17 mouse cellular contexts compared by ENCODE assay signal in the genomic region with DNA sequence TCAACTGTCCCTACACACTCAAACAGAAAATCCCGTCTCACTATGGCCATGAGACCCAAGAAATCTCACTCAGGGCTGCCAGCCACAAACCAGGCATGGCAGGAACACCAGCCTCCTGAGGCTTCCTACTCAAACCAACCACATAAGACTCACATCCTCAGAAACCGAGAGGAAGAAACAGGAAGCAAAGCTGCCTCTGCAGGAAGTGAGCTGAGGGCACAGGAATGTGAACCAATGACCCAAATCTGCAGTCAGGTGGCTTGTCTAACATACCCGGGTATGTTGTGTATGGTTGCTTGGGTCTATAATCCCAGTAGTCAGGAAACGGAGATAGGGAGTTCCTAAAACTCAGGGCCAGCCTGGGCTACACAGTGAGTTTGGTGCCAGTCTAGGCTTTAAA. TPM values are rescaled to one million over a fixed set of nuclear protein-coding genes. Genes with fewer than 3 reads are reported as not detected.
DNase-seq lines count a peak whose midpoint lies in the region; ATAC-seq and TF ChIP-seq lines count a peak whose summit lies in the region.
"Had no signal": no experiment of that assay in that cellular context is flagged by ENCODE, and none has a peak within 500 bp of the region (broad histone marks: within the 10 kb centered on the region; RNA-seq: fewer than 3 reads in every experiment).

No protein-coding gene starts in this region.

- DNase-seq in heart, embryonic 10.5 days (ENCODE audit: low spot score) = peak; percentile 66
- no peak for DNase-seq in heart, postnatal 25 days (ENCODE audit: low spot score)
- peak; percentile 17 for DNase-seq in liver, postnatal 0 days
- no peak for DNase-seq in liver
- DNase-seq in A20 (ENCODE audit: low read depth, low spot score) = peak; percentile 23
- peak; percentile 8 for DNase-seq in embryonic facial prominence, embryonic 11.5 days (ENCODE audit: low spot score)
- DNase-seq in gastrocnemius, adult 8-10 months (ENCODE audit: low spot score in 2 of 2) = no peak
- DNase-seq in gastrocnemius, postnatal 36 days = no peak
- DNase-seq: heart, postnatal 36 days; thymus, adult 2 months had no signal

- H3K4me2 ChIP-seq in liver, postnatal 0 days (ENCODE audit: low read depth, low read length) = no peak overlapping the region
- H3K4me2 ChIP-seq in embryonic facial prominence, embryonic 11.5 days (ENCODE audit: low read depth, low read length) = no peak overlapping the region
- H3K4me2 ChIP-seq: embryonic facial prominence, embryonic 15.5 days; forebrain, embryonic 13.5 days; limb, embryonic 15.5 days had no signal

- H3K36me3 ChIP-seq in heart, embryonic 10.5 days = peaks cover 54% of the 10 kb centered on the region
- H3K36me3 ChIP-seq in liver, postnatal 0 days (replicated peaks; ENCODE audit: insufficient read depth, low read length) = peaks cover 16% of the 10 kb centered on the region
- peaks cover 13% of the 10 kb centered on the region for H3K36me3 ChIP-seq in embryonic facial prominence, embryonic 11.5 days (replicated peaks; ENCODE audit: control insufficient read depth, insufficient read depth, low read depth, low read length)

- peaks cover 14% of the 10 kb centered on the region; the same call in 1 of the 2 replicates for H3K27me3 ChIP-seq in heart, embryonic 10.5 days (ENCODE audit: insufficient read depth, poor library complexity, severe bottlenecking)
- H3K27me3 ChIP-seq in liver, postnatal 0 days (ENCODE audit: insufficient read depth, low read length) = no peaks in the 10 kb centered on the region
- H3K27me3 ChIP-seq in embryonic facial prominence, embryonic 11.5 days (ENCODE audit: control insufficient read depth, insufficient read depth, low read length) = no peaks in the 10 kb centered on the region
- H3K27me3 ChIP-seq: embryonic facial prominence, embryonic 15.5 days; limb, embryonic 15.5 days had no signal

- 61% methylated on average over 4 of the region's 4 CpGs for WGBS in heart, embryonic 10.5 days
- whole genome bisulfite sequencing in liver, postnatal 0 days (ENCODE audit: insufficient replicate concordance) = 24% methylated on average over 4 of the region's 4 CpGs
- WGBS in embryonic facial prominence, embryonic 11.5 days = 70% methylated on average over 4 of the region's 4 CpGs

- no peak overlapping the region for H3K9ac ChIP-seq in liver, postnatal 0 days (replicated peaks)
- no peak overlapping the region for H3K9ac ChIP-seq in embryonic facial prominence, embryonic 11.5 days (replicated peaks; ENCODE audit: low read length)
- H3K9ac ChIP-seq: embryonic facial prominence, embryonic 15.5 days; forebrain, embryonic 13.5 days; limb, embryonic 15.5 days had no signal

- ATAC-seq in liver, postnatal 0 days = peak; percentile 16; the same call in 1 of the 2 replicates
- no peak for ATAC-seq in embryonic facial prominence, embryonic 11.5 days (replicated peaks; ENCODE audit: insufficient number of reproducible peaks, low FRiP score, low TSS enrichment, low read depth)
- ATAC-seq: forebrain, embryonic 13.5 days had no signal

- no peak overlapping the region for H3K27ac ChIP-seq in heart, embryonic 10.5 days
- no peak overlapping the region for H3K27ac ChIP-seq in liver, postnatal 0 days (ENCODE audit: low read depth)
- no peak overlapping the region for H3K27ac ChIP-seq in embryonic facial prominence, embryonic 11.5 days (replicated peaks; ENCODE audit: low read depth, low read length)
- H3K27ac ChIP-seq: embryonic facial prominence, embryonic 15.5 days; forebrain, embryonic 13.5 days; limb, embryonic 15.5 days had no signal

- H3K4me1 ChIP-seq in heart, embryonic 10.5 days = peaks cover 2% of the 10 kb centered on the region
- peaks cover 5% of the 10 kb centered on the region for H3K4me1 ChIP-seq in liver, postnatal 0 days (ENCODE audit: insufficient read depth)
- H3K4me1 ChIP-seq in embryonic facial prominence, embryonic 11.5 days (ENCODE audit: control insufficient read depth, insufficient read depth, low read length) = no peaks in the 10 kb centered on the region

- no peak for TF ChIP-seq EP300 in liver, postnatal 0 days (IDR thresholded peaks at IDR 0.05; ENCODE audit: low read depth)

- no peak overlapping the region for H3K4me3 ChIP-seq in heart, embryonic 10.5 days
- H3K4me3 ChIP-seq in liver, postnatal 0 days (ENCODE audit: low read depth, low read length) = no peak overlapping the region
- H3K4me3 ChIP-seq in embryonic facial prominence, embryonic 11.5 days (ENCODE audit: low read depth, low read length) = no peak overlapping the region
- H3K4me3 ChIP-seq: embryonic facial prominence, embryonic 15.5 days; forebrain, embryonic 13.5 days; limb, embryonic 15.5 days; megakaryocyte, embryonic 14.5 days; myocyte had no signal

- H3K9me3 ChIP-seq in heart, embryonic 10.5 days = no peaks in the 10 kb centered on the region
- H3K9me3 ChIP-seq in liver, postnatal 0 days (ENCODE audit: low read length) = no peaks in the 10 kb centered on the region
- H3K9me3 ChIP-seq in embryonic facial prominence, embryonic 11.5 days (replicated peaks; ENCODE audit: control insufficient read depth, low read length) = no peaks in the 10 kb centered on the region
- H3K9me3 ChIP-seq: embryonic facial prominence, embryonic 15.5 days; forebrain, embryonic 13.5 days; limb, embryonic 15.5 days; megakaryocyte, embryonic 14.5 days had no signal

- intact Hi-C loops in heart, postnatal 25 days (cut with DNase I) = no loop called here
- intact Hi-C loops in gastrocnemius, postnatal 36 days (cut with DNase I) = no loop called here

- TF ChIP-seq CTCF in liver, postnatal 0 days (IDR thresholded peaks at IDR 0.05; ENCODE audit: low read depth) = no peak

RNA-seq across cellular contexts. Expression of gene Plpp2, which starts 5.3 kb away (rescaled TPM):
- polyA plus RNA-seq in heart, embryonic 10.5 days (2016; fragmentation: Nextera tagmentation; extraction: Ambion mirVana) = 16.8 and 24.1 TPM in 2 replicates
- total RNA-seq in heart, postnatal 25 days (2021) = 1 to 10 TPM; 2.7 to 2.9 TPM
- 32.7 and 38.8 TPM in 2 replicates for polyA plus RNA-seq in liver, postnatal 0 days (2015; fragmentation: Nextera tagmentation; extraction: Ambion mirVana)
- polyA plus RNA-seq in embryonic facial prominence, embryonic 11.5 days (2014; fragmentation: Nextera tagmentation; extraction: Ambion mirVana) = 13.3 and 17.9 TPM in 2 replicates
- 1 to 10 TPM in 1 of 4 experiments, under 1 TPM in 3; 0.29 to 1.3 (median 0.50) TPM for total RNA-seq in gastrocnemius, adult 8-10 months (2022)
- total RNA-seq in gastrocnemius, postnatal 36 days (2021) = under 1 TPM; 0.56 to 0.96 TPM

RNA-seq across cellular contexts. Expression of gene Mier2, which starts 16.1 kb away (rescaled TPM):
- 46.6 and 53.9 TPM in 2 replicates for polyA plus RNA-seq in heart, embryonic 10.5 days (2016; fragmentation: Nextera tagmentation; extraction: Ambion mirVana)
- total RNA-seq in heart, postnatal 25 days (2021) = 10 to 100 TPM; 12.2 to 12.3 TPM
- 8.6 and 9.0 TPM in 2 replicates for polyA plus RNA-seq in liver, postnatal 0 days (2015; fragmentation: Nextera tagmentation; extraction: Ambion mirVana)
- polyA plus RNA-seq in embryonic facial prominence, embryonic 11.5 days (2014; fragmentation: Nextera tagmentation; extraction: Ambion mirVana) = 39.4 and 41.7 TPM in 2 replicates
- 10 to 100 TPM; 20.1 to 23.4 (median 21.2) TPM for total RNA-seq in gastrocnemius, adult 8-10 months (2022)
- 10 to 100 TPM; 14.0 to 15.2 TPM for total RNA-seq in gastrocnemius, postnatal 36 days (2021)

RNA-seq across cellular contexts. Expression of gene Theg, which starts 48.3 kb away (rescaled TPM):
- polyA plus RNA-seq in heart, embryonic 10.5 days (2016; fragmentation: Nextera tagmentation; extraction: Ambion mirVana) = not detected in 2 replicates
- total RNA-seq in heart, postnatal 25 days (2021) = not detected
- not detected in 2 replicates for polyA plus RNA-seq in liver, postnatal 0 days (2015; fragmentation: Nextera tagmentation; extraction: Ambion mirVana)
- polyA plus RNA-seq in embryonic facial prominence, embryonic 11.5 days (2014; fragmentation: Nextera tagmentation; extraction: Ambion mirVana) = not detected in 2 replicates
- not detected for total RNA-seq in gastrocnemius, adult 8-10 months (2022)
- total RNA-seq in gastrocnemius, postnatal 36 days (2021) = not detected
- total RNA-seq: heart, adult 8-10 months; heart, postnatal 36 days; left cerebral cortex, postnatal 10 days had no signal
- polyA plus RNA-seq: embryonic facial prominence, embryonic 15.5 days; forebrain, embryonic 13.5 days; limb, embryonic 15.5 days; myocyte; thymus, adult 2 months had no signal

Comparison
In these comparisons a context has a peak if more than half of its experiments do, and no peak if none do; other contexts are left out.
1. DNase-seq: peak in heart, embryonic 10.5 days (single experiment), liver, postnatal 0 days (single experiment), A20 (single experiment) and embryonic facial prominence, embryonic 11.5 days (single experiment); none in heart, postnatal 25 days (single experiment), liver (single experiment), gastrocnemius, adult 8-10 months (0 of 2) and gastrocnemius, postnatal 36 days (0 of 2).